Mouse (Mus musculus) cerebellum, adult 2 months (tissue): ENCODE data around the gene Ccm2l.

Experiments
- CTCF ChIP-seq: fragments of 200-500 bp; IDR thresholded peaks from 2 replicates; pipeline ENCODE4 v1.5.1; 2011; ENCODE audit warnings: low read depth, mild to moderate bottlenecking, control low read depth, low read length, moderate library complexity, borderline replicate concordance; ENCODE audit not compliant: insufficient read depth
- POLR2A ChIP-seq: fragments of 200-500 bp; IDR thresholded peaks from 2 replicates; pipeline ENCODE4 v1.6.1; 2011; ENCODE audit warnings: low read length, control low read depth, borderline replicate concordance; ENCODE audit not compliant: insufficient read depth

DNA sequence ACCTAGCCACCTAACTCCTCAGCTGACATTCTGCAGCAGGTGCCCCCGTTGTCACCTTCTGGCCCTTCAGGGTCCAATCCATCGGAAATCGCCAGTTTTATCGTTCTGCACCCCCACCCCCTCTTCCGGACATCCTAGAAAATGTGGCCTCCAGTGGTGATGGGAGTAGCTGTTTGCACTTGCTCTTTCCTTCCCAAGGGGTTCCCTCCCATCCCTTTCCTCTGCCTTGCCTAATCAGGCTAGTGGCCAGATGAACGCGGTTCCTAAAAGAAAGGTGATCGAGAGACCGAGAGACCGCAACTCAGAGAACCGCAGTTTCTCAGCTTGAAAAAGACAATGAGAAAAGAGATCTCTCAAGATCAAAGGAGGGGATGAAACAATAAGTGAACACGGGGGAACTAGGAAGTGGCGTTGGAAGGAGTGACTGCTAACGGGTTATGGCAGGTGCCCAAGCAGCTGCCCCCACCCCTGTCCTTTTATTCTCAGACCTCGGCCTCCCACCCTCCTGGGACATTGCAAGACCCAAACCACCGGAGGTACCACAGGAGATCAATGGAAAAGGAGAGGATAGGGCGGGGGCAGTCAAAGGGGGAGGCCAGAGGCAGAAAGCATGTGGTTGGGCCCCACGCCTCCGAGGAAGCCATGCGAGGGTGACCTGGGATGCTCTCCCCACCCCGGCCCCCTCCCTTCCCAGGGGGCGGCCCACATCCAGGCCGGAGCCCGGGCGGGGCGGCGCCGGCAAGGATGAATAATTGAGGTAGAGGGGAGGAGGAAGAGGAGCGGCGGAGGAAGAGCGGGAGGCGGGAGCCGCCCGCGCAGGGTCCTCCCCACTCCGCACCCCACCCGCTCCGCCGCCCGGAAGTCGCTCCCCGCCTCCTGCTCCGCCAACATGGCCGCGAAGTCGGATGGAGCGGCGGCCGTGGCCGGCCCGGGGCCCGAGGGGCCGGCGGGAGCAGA is 34.4 kb upstream of the Ccm2l start, which contains the start of gene Xkr7:
- no peak for TF ChIP-seq CTCF
- TF ChIP-seq POLR2A = peak; percentile 34; the same call in 1 of the 2 replicates
